Mouse (Mus musculus): ENCODE results near the gene Fn1. TPM values are rescaled to one million over a fixed set of nuclear protein-coding genes. Genes with fewer than 3 reads are reported as not detected.

The Fn1 gene
- polyA plus RNA-seq, 1 experiment = 299 TPM

GRCm38 (mm10) chr1:71612256-71612655, 40.7 kb downstream of the Fn1 start:
- TF ChIP-seq MYOD1 (IDR thresholded peaks at IDR 0.05; ENCODE audit: control insufficient read depth, insufficient read length, low read depth) (no peak), CEBPB (IDR thresholded peaks at IDR 0.05; ENCODE audit: low read depth) (no peak), FOSL1 (IDR thresholded peaks at IDR 0.05; ENCODE audit: insufficient read depth, low read length, poor library complexity, severe bottlenecking) (no peak), CTCF (IDR thresholded peaks at IDR 0.05; ENCODE audit: control insufficient read depth, insufficient read depth, insufficient read length) (no peak)
- Histone ChIP-seq H3K4me3 (ENCODE audit: insufficient read depth, poor library complexity, severe bottlenecking) (no peak overlapping the region), H3K79me3 (ENCODE audit: low read depth) (peaks cover 2% of the 10 kb centered on the region), H3K79me2 (ENCODE audit: control insufficient read depth, insufficient read depth) (no peaks in the 10 kb centered on the region), H3K27me3 (ENCODE audit: control insufficient read depth, insufficient read depth, insufficient read length) (no peaks in the 10 kb centered on the region), H3K36me3 (ENCODE audit: control insufficient read depth, insufficient read depth) (peaks cover 100% of the 10 kb centered on the region), H3ac (ENCODE audit: control insufficient read depth, insufficient read length, low read depth) (no peak overlapping the region)

- Histone ChIP-seq H3K79me2 (ENCODE audit: control insufficient read depth, insufficient read depth) (no peaks in the 10 kb centered on the region), H3K79me3 (ENCODE audit: low read depth) (peaks cover under 1% of the 10 kb centered on the region), H3K27me3 (ENCODE audit: control insufficient read depth, insufficient read depth, insufficient read length) (no peaks in the 10 kb centered on the region), H3K36me3 (ENCODE audit: control insufficient read depth, insufficient read depth) (peaks cover 99% of the 10 kb centered on the region), H3ac (ENCODE audit: control insufficient read depth, insufficient read length, low read depth) (no peak overlapping the region), H3K4me3 (ENCODE audit: insufficient read depth, poor library complexity, severe bottlenecking) (no peak overlapping the region)
- TF ChIP-seq MAX (IDR thresholded peaks at IDR 0.05) = no peak
Measured at GRCm38 (mm10) chr1:71609916-71610315, 43.1 kb downstream of the Fn1 start.

GRCm38 (mm10) chr1:71609057-71609775, 43.8 kb downstream of the Fn1 start:
- H3K27me3 ChIP-seq (ENCODE audit: control insufficient read depth, insufficient read depth, insufficient read length) = no peaks in the 10 kb centered on the region
- TF ChIP-seq FOSL1 (IDR thresholded peaks at IDR 0.05; ENCODE audit: insufficient read depth, low read length, poor library complexity, severe bottlenecking) (no peak), USF1 (IDR thresholded peaks at IDR 0.05; ENCODE audit: low read depth) (no peak), MAX (IDR thresholded peaks at IDR 0.05) (no peak), MYOD1 (IDR thresholded peaks at IDR 0.05; ENCODE audit: control insufficient read depth, insufficient read length, low read depth) (no peak), CEBPB (IDR thresholded peaks at IDR 0.05; ENCODE audit: low read depth) (no peak), CTCF (IDR thresholded peaks at IDR 0.05; ENCODE audit: control insufficient read depth, insufficient read depth, insufficient read length) (no peak), MYOG (IDR thresholded peaks at IDR 0.05; ENCODE audit: control insufficient read depth, extremely low read depth, insufficient read length) (no peak)
- no peaks in the 10 kb centered on the region for H3K79me2 ChIP-seq (ENCODE audit: control insufficient read depth, insufficient read depth)
- H3K36me3 ChIP-seq (ENCODE audit: control insufficient read depth, insufficient read depth) = peaks cover 99% of the 10 kb centered on the region
- H3ac ChIP-seq (ENCODE audit: control insufficient read depth, insufficient read length, low read depth) = no peak overlapping the region
- H3K79me3 ChIP-seq (ENCODE audit: low read depth) = no peaks in the 10 kb centered on the region
- H3K4me3 ChIP-seq (ENCODE audit: insufficient read depth, poor library complexity, severe bottlenecking) = no peak overlapping the region

GRCm38 (mm10) chr1:71606600-71607325, 46.2 kb downstream of the Fn1 start:
- Histone ChIP-seq H3K79me3 (ENCODE audit: low read depth) (no peaks in the 10 kb centered on the region), H3ac (ENCODE audit: control insufficient read depth, insufficient read length, low read depth) (no peak overlapping the region), H3K79me2 (ENCODE audit: control insufficient read depth, insufficient read depth) (no peaks in the 10 kb centered on the region), H3K4me3 (ENCODE audit: insufficient read depth, poor library complexity, severe bottlenecking) (no peak overlapping the region), H3K27me3 (ENCODE audit: control insufficient read depth, insufficient read depth, insufficient read length) (no peaks in the 10 kb centered on the region), H3K36me3 (ENCODE audit: control insufficient read depth, insufficient read depth) (peaks cover 99% of the 10 kb centered on the region)
- TF ChIP-seq MYOG (IDR thresholded peaks at IDR 0.05; ENCODE audit: control insufficient read depth, extremely low read depth, insufficient read length) = no peak
- no peak for TF ChIP-seq USF1 (IDR thresholded peaks at IDR 0.05; ENCODE audit: low read depth)
- TF ChIP-seq FOSL1 (IDR thresholded peaks at IDR 0.05; ENCODE audit: insufficient read depth, low read length, poor library complexity, severe bottlenecking) = no peak
- no peak for TF ChIP-seq MYOD1 (IDR thresholded peaks at IDR 0.05; ENCODE audit: control insufficient read depth, insufficient read length, low read depth)
- no peak for TF ChIP-seq CEBPB (IDR thresholded peaks at IDR 0.05; ENCODE audit: low read depth)
- no peak for TF ChIP-seq MAX (IDR thresholded peaks at IDR 0.05)
- TF ChIP-seq CTCF (IDR thresholded peaks at IDR 0.05; ENCODE audit: control insufficient read depth, insufficient read depth, insufficient read length) = no peak

GRCm38 (mm10) chr1:71605751-71606150, 47.2 kb downstream of the Fn1 start:
- no peaks in the 10 kb centered on the region for H3K27me3 ChIP-seq (ENCODE audit: control insufficient read depth, insufficient read depth, insufficient read length)
- no peak overlapping the region for H3K4me3 ChIP-seq (ENCODE audit: insufficient read depth, poor library complexity, severe bottlenecking)
- no peak overlapping the region for H3ac ChIP-seq (ENCODE audit: control insufficient read depth, insufficient read length, low read depth)
- no peaks in the 10 kb centered on the region for H3K79me3 ChIP-seq (ENCODE audit: low read depth)
- TF ChIP-seq CTCF (IDR thresholded peaks at IDR 0.05; ENCODE audit: control insufficient read depth, insufficient read depth, insufficient read length) (no peak), CEBPB (IDR thresholded peaks at IDR 0.05; ENCODE audit: low read depth) (no peak), USF1 (IDR thresholded peaks at IDR 0.05; ENCODE audit: low read depth) (no peak), MYOG (IDR thresholded peaks at IDR 0.05; ENCODE audit: control insufficient read depth, extremely low read depth, insufficient read length) (no peak), MAX (IDR thresholded peaks at IDR 0.05) (no peak), MYOD1 (IDR thresholded peaks at IDR 0.05; ENCODE audit: control insufficient read depth, insufficient read length, low read depth) (no peak), FOSL1 (IDR thresholded peaks at IDR 0.05; ENCODE audit: insufficient read depth, low read length, poor library complexity, severe bottlenecking) (no peak)
- H3K36me3 ChIP-seq (ENCODE audit: control insufficient read depth, insufficient read depth) = peaks cover 99% of the 10 kb centered on the region
- H3K79me2 ChIP-seq (ENCODE audit: control insufficient read depth, insufficient read depth) = no peaks in the 10 kb centered on the region

- Histone ChIP-seq H3K36me3 (ENCODE audit: control insufficient read depth, insufficient read depth) (peaks cover 97% of the 10 kb centered on the region), H3ac (ENCODE audit: control insufficient read depth, insufficient read length, low read depth) (no peak overlapping the region), H3K27me3 (ENCODE audit: control insufficient read depth, insufficient read depth, insufficient read length) (no peaks in the 10 kb centered on the region), H3K79me3 (ENCODE audit: low read depth) (no peaks in the 10 kb centered on the region), H3K79me2 (ENCODE audit: control insufficient read depth, insufficient read depth) (no peaks in the 10 kb centered on the region), H3K4me3 (ENCODE audit: insufficient read depth, poor library complexity, severe bottlenecking) (no peak overlapping the region)
- TF ChIP-seq MYOD1 (IDR thresholded peaks at IDR 0.05; ENCODE audit: control insufficient read depth, insufficient read length, low read depth) (no peak), MAX (IDR thresholded peaks at IDR 0.05) (no peak), CEBPB (IDR thresholded peaks at IDR 0.05; ENCODE audit: low read depth) (no peak), FOSL1 (IDR thresholded peaks at IDR 0.05; ENCODE audit: insufficient read depth, low read length, poor library complexity, severe bottlenecking) (no peak), USF1 (IDR thresholded peaks at IDR 0.05; ENCODE audit: low read depth) (no peak), MYOG (IDR thresholded peaks at IDR 0.05; ENCODE audit: control insufficient read depth, extremely low read depth, insufficient read length) (no peak), CTCF (IDR thresholded peaks at IDR 0.05; ENCODE audit: control insufficient read depth, insufficient read depth, insufficient read length) (no peak)
Measured at GRCm38 (mm10) chr1:71595365-71595764, 57.6 kb downstream of the Fn1 start.
